Mouse (Mus musculus) myocyte (in vitro differentiated cells): ENCODE measurements around the gene Ltbr. TPM values are rescaled to one million over a fixed set of nuclear protein-coding genes. Genes with fewer than 3 reads are reported as not detected.

ENCODE experiments used
- H3K27me3 ChIP-seq: one replicate; pipeline ENCODE4 v1.6.1; 2011; ENCODE audit not compliant: control insufficient read depth, insufficient read depth, insufficient read length
- H3K36me3 ChIP-seq: one replicate; pipeline ENCODE4 v1.6.1; 2011; ENCODE audit not compliant: control insufficient read depth, insufficient read depth
- H3K4me2 ChIP-seq: one replicate; pipeline ENCODE4 v1.6.1; 2011; ENCODE audit warnings: low read depth, control low read depth
- H3K4me3 ChIP-seq: one replicate; pipeline ENCODE4 v1.5.1; 2011; ENCODE audit warnings: mild to moderate bottlenecking, control low read depth, moderate library complexity
- H3K79me2 ChIP-seq: one replicate; pipeline ENCODE4 v1.6.1; 2011; ENCODE audit not compliant: control insufficient read depth, insufficient read depth
- H3ac ChIP-seq: one replicate; pipeline ENCODE4 v1.6.1; 2011; ENCODE audit not compliant: control insufficient read depth, insufficient read length
- CEBPB ChIP-seq: IDR thresholded peaks from 2 replicates; pipeline ENCODE4 v1.6.1; 2011; ENCODE audit warnings: mild to moderate bottlenecking, moderate library complexity; ENCODE audit not compliant: poor library complexity, insufficient read depth, severe bottlenecking
- E2F4 ChIP-seq: IDR thresholded peaks from one replicate; pipeline ENCODE4 v1.6.1; 2011; ENCODE audit warnings: mild to moderate bottlenecking, control low read depth, moderate library complexity; ENCODE audit not compliant: insufficient read depth
- MAX ChIP-seq: IDR thresholded peaks from one replicate; pipeline ENCODE4 v1.6.1; 2011; ENCODE audit warnings: low read depth, mild to moderate bottlenecking, control low read depth
- MYOD1 ChIP-seq, 3 experiments: IDR thresholded peaks; one replicate each; pipeline ENCODE4 v1.6.1; 2011; ENCODE audit warnings: control low read depth in 2 of 3, low read depth in 2 of 3, mild to moderate bottlenecking in 2 of 3, moderate library complexity in 1 of 3; ENCODE audit not compliant: insufficient read length in 2 of 3, control insufficient read depth in 1 of 3
- MYOG ChIP-seq, 3 experiments: IDR thresholded peaks; one replicate each; pipeline ENCODE4 v1.6.1; 2011; ENCODE audit warnings: control low read depth in 2 of 3, low read depth in 2 of 3, mild to moderate bottlenecking in 2 of 3; ENCODE audit not compliant: insufficient read length in 2 of 3, control insufficient read depth in 1 of 3, insufficient read depth in 1 of 3
- POLR2A ChIP-seq: IDR thresholded peaks from one replicate; pipeline ENCODE4 v1.6.1; 2011; ENCODE audit warnings: low read depth, mild to moderate bottlenecking, control low read depth, moderate library complexity; ENCODE audit not compliant: insufficient read length
- POLR2AphosphoS2 ChIP-seq: IDR thresholded peaks from one replicate; pipeline ENCODE4 v1.6.1; 2011; ENCODE audit warnings: low read depth, control low read depth; ENCODE audit not compliant: insufficient read length
- REST ChIP-seq: IDR thresholded peaks from one replicate; pipeline ENCODE4 v1.6.1; 2011; ENCODE audit warnings: mild to moderate bottlenecking, control low read depth, moderate library complexity; ENCODE audit not compliant: insufficient read depth, insufficient read length
- SRF ChIP-seq: IDR thresholded peaks from one replicate; pipeline ENCODE4 v1.6.1; 2011; ENCODE audit warnings: low read depth; ENCODE audit not compliant: control insufficient read depth, insufficient read length
- TCF12 ChIP-seq: IDR thresholded peaks from one replicate; pipeline ENCODE4 v1.6.1; 2011; ENCODE audit warnings: mild to moderate bottlenecking, control low read depth; ENCODE audit not compliant: poor library complexity, insufficient read depth, severe bottlenecking
- TCF3 ChIP-seq: IDR thresholded peaks from one replicate; pipeline ENCODE4 v1.6.1; 2011; ENCODE audit warnings: low read depth, control low read depth; ENCODE audit not compliant: insufficient read length
- USF1 ChIP-seq: IDR thresholded peaks from one replicate; pipeline ENCODE4 v1.6.1; 2011; ENCODE audit warnings: low read depth, mild to moderate bottlenecking, control low read depth, moderate library complexity
- polyA plus RNA-seq: library from polyadenylated mRNA; unstranded; fragments of >200 nt; fragmentation: generic; extraction: Trizol; gene quantifications from one replicate; pipeline ENCODE4 v1.2.1, GENCODE M21; 2012; ENCODE audit warnings: missing spikeins

Gene Ltbr
- polyA plus RNA-seq, 1 experiment, result 79.0 TPM

- H3K27me3 ChIP-seq, result no peaks in the 10 kb centered on the region
- H3K36me3 ChIP-seq, result no peaks in the 10 kb centered on the region
- H3K4me2 ChIP-seq, result no peak overlapping the region
- no peak overlapping the region for H3K4me3 ChIP-seq
- H3ac ChIP-seq, result no peak overlapping the region
- TF ChIP-seq TCF3 (no peak), MAX (no peak), USF1 (no peak), TCF12 (no peak)
- no peaks in the 10 kb centered on the region for H3K79me2 ChIP-seq
These were observed 14.6 kb upstream of the Ltbr start for GRCm38 (mm10) chr6:125328243-125328642.

- H3ac ChIP-seq, result no peak overlapping the region
- H3K36me3 ChIP-seq, result no peaks in the 10 kb centered on the region
- H3K4me2 ChIP-seq, result no peak overlapping the region
- TF ChIP-seq E2F4 (no peak), USF1 (no peak), CEBPB (no peak), POLR2AphosphoS2 (no peak), TCF12 (no peak), MAX (no peak), SRF (no peak), POLR2A (no peak), TCF3 (no peak), MYOD1 (IDR thresholded peaks at IDR 0.05; ENCODE audit: control insufficient read depth in 1 of 3, insufficient read length in 2 of 3, low read depth in 2 of 3) (no peak), MYOG (IDR thresholded peaks at IDR 0.05; ENCODE audit: control insufficient read depth in 1 of 3, insufficient read depth in 1 of 3, insufficient read length in 2 of 3, low read depth in 2 of 3) (no peak), REST (no peak)
- H3K79me2 ChIP-seq, result no peaks in the 10 kb centered on the region
- no peak overlapping the region for H3K4me3 ChIP-seq
- no peaks in the 10 kb centered on the region for H3K27me3 ChIP-seq
These were observed 11.7 kb upstream of the Ltbr start for GRCm38 (mm10) chr6:125325337-125325736.

GRCm38 (mm10) chr6:125323547-125323946 is 9.9 kb upstream of the Ltbr start:
- Histone ChIP-seq H3K36me3 (no peaks in the 10 kb centered on the region), H3K4me3 (no peak overlapping the region), H3K79me2 (no peaks in the 10 kb centered on the region), H3K27me3 (no peaks in the 10 kb centered on the region), H3ac (no peak overlapping the region), H3K4me2 (no peak overlapping the region)
- no peak for TF ChIP-seq POLR2A

DNA sequence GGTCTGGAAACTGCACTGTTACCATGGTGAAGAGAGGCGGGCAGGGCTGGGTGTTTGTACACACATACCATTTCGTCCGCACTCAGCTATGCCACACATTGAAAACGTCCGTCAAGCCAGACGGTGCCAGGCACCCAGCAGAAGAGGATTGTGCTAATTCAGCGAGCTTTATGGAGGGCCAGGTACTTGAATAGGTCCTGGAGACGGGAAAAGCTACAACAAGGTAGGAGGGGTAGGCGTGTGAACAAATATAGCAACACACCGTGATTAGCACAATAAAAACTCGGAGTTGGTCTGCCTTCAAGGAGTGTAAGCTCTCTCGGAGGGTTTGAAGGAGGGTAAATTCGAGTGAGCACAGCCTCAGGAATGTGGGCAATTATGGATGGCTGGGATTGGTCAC is 9.1 kb upstream of the Ltbr start:
- no peak for TF ChIP-seq CEBPB
- TF ChIP-seq USF1, result no peak
- no peak for TF ChIP-seq MYOG (IDR thresholded peaks at IDR 0.05; ENCODE audit: control insufficient read depth in 1 of 3, insufficient read depth in 1 of 3, insufficient read length in 2 of 3, low read depth in 2 of 3)
- TF ChIP-seq REST, result no peak
- TF ChIP-seq MAX, result no peak
- TF ChIP-seq SRF, result no peak
- no peaks in the 10 kb centered on the region for H3K79me2 ChIP-seq
- no peak overlapping the region for H3K4me2 ChIP-seq
- H3K4me3 ChIP-seq, result no peak overlapping the region
- H3ac ChIP-seq, result no peak overlapping the region
- H3K27me3 ChIP-seq, result no peaks in the 10 kb centered on the region
- H3K36me3 ChIP-seq, result no peaks in the 10 kb centered on the region

GRCm38 (mm10) chr6:125321114-125321855 is 7.6 kb upstream of the Ltbr start:
- Histone ChIP-seq H3K27me3 (no peaks in the 10 kb centered on the region), H3K36me3 (no peaks in the 10 kb centered on the region), H3ac (no peak overlapping the region), H3K4me3 (no peak overlapping the region), H3K4me2 (no peak overlapping the region), H3K79me2 (no peaks in the 10 kb centered on the region)
- TF ChIP-seq POLR2AphosphoS2, result no peak
- TF ChIP-seq MYOG (IDR thresholded peaks at IDR 0.05; ENCODE audit: control insufficient read depth in 1 of 3, insufficient read depth in 1 of 3, insufficient read length in 2 of 3, low read depth in 2 of 3), result no peak
- no peak for TF ChIP-seq TCF3
- no peak for TF ChIP-seq SRF
- TF ChIP-seq MAX, result no peak
- no peak for TF ChIP-seq REST
- no peak for TF ChIP-seq USF1
- no peak for TF ChIP-seq MYOD1 (IDR thresholded peaks at IDR 0.05; ENCODE audit: control insufficient read depth in 1 of 3, insufficient read length in 2 of 3, low read depth in 2 of 3)
- TF ChIP-seq POLR2A, result no peak
- TF ChIP-seq E2F4, result no peak
- TF ChIP-seq TCF12, result no peak
- TF ChIP-seq CEBPB, result no peak
